8 mouse cellular contexts compared by ENCODE assay signal in genomic region chr19:47537300-47537792, GRCm38 (mm10). TPM values are rescaled to one million over a fixed set of nuclear protein-coding genes. Genes with fewer than 3 reads are reported as not detected.
A peak's percentile ranks its signal among the peaks of the same experiment; 100 is the strongest.
DNase-seq lines count a peak whose midpoint lies in the region; ATAC-seq and TF ChIP-seq lines count a peak whose summit lies in the region.

TSS of gene Stn1 (minus strand) at chr19:47537507.

- peak; percentile 43 for ATAC-seq in common myeloid progenitor, adult 5-6 weeks (replicated peaks; ENCODE audit: low read depth, poor library complexity, severe bottlenecking)
- ATAC-seq in heart, postnatal 0 days (ENCODE audit: insufficient read depth, low read depth) = peak; percentile 22

- intact Hi-C loops in left cerebral cortex, adult 2 months (cut with DNase I) = loop anchor here (2.0 to 10.0 kb wide), 2 partner anchors 41 to 197 kb away; partner anchors contain the start of genes Sfr1 and Slk
- intact Hi-C loops in left cerebral cortex, postnatal 36 days (cut with DNase I) = loop anchor here (1.0 to 2.0 kb wide), 2 partner anchors 43 to 194 kb away; partner anchors contain the start of gene Sfr1

- 4% methylated on average over 10 of the region's 10 CpGs for WGBS in heart, postnatal 0 days
- WGBS in midbrain, embryonic 10.5 days = 2% methylated on average over 10 of the region's 10 CpGs

- no peaks in the 10 kb centered on the region for H3K9me3 ChIP-seq in heart, postnatal 0 days (replicated peaks; ENCODE audit: control insufficient read depth, low read length)
- no peaks in the 10 kb centered on the region for H3K9me3 ChIP-seq in midbrain, embryonic 10.5 days (replicated peaks)

- no peak for TF ChIP-seq EP300 in heart, postnatal 0 days (IDR thresholded peaks at IDR 0.05; ENCODE audit: low read depth)

- peak within 1 kb of the TSS; percentile 78 for H3K4me2 ChIP-seq in heart, postnatal 0 days (ENCODE audit: low read depth, low read length)

- peak within 1 kb of the TSS; percentile 68 for H3K9ac ChIP-seq in heart, postnatal 0 days (replicated peaks; ENCODE audit: low read depth, low read length)

- DNase-seq in left cerebral cortex, adult 2 months (ENCODE audit: extremely low spot score in 1 of 2, low spot score in 2 of 2) = no peak
- DNase-seq in left cerebral cortex, adult 11 months (ENCODE audit: low spot score) = no peak
- DNase-seq in heart, postnatal 0 days (ENCODE audit: low spot score) = no peak
- DNase-seq in left cerebral cortex, postnatal 36 days (ENCODE audit: low spot score in 2 of 2) = no peak
- DNase-seq in midbrain, embryonic 10.5 days (ENCODE audit: low spot score) = no peak
- DNase-seq in yolk sac, embryonic 10.5 days (ENCODE audit: low spot score) = peak; percentile 18
- DNase-seq in embryo, embryonic 9.5 days (ENCODE audit: extremely low spot score) = no peak

- H3K4me3 ChIP-seq in left cerebral cortex, adult 2 months = peak within 1 kb of the TSS; percentile 63
- H3K4me3 ChIP-seq in heart, postnatal 0 days (ENCODE audit: low read depth, low read length) = peak within 1 kb of the TSS; percentile 55
- peak within 1 kb of the TSS; percentile 69 for H3K4me3 ChIP-seq in midbrain, embryonic 10.5 days

- peak within 1 kb of the TSS; percentile 88 for H3K27ac ChIP-seq in left cerebral cortex, adult 2 months
- H3K27ac ChIP-seq in heart, postnatal 0 days (ENCODE audit: low read depth) = peak within 1 kb of the TSS; percentile 99
- peak within 1 kb of the TSS; percentile 87 for H3K27ac ChIP-seq in midbrain, embryonic 10.5 days (replicated peaks)

- H3K4me1 ChIP-seq in heart, postnatal 0 days (ENCODE audit: control insufficient read depth, insufficient read depth) = peaks cover 34% of the 10 kb centered on the region
- H3K4me1 ChIP-seq in midbrain, embryonic 10.5 days = peaks cover 32% of the 10 kb centered on the region

- TF ChIP-seq CTCF in left cerebral cortex, adult 2 months (IDR thresholded peaks at IDR 0.05) = no peak
- TF ChIP-seq CTCF in heart, postnatal 0 days (IDR thresholded peaks at IDR 0.05; ENCODE audit: low read depth) = no peak

- peaks cover 5% of the 10 kb centered on the region; the same call in 1 of the 2 replicates for H3K36me3 ChIP-seq in heart, postnatal 0 days (replicated peaks; ENCODE audit: control insufficient read depth, insufficient read depth, low read length)
- peaks cover 15% of the 10 kb centered on the region for H3K36me3 ChIP-seq in midbrain, embryonic 10.5 days

- no peaks in the 10 kb centered on the region for H3K27me3 ChIP-seq in heart, postnatal 0 days (ENCODE audit: control insufficient read depth, insufficient read depth, low read length)
- H3K27me3 ChIP-seq in midbrain, embryonic 10.5 days (ENCODE audit: low read depth, poor library complexity, severe bottlenecking) = peaks cover 8% of the 10 kb centered on the region; the same call in 1 of the 2 replicates

RNA-seq across cellular contexts. Expression of gene Stn1, which starts in this region (rescaled TPM):
- 10 to 100 TPM; 23.0 to 27.5 TPM for total RNA-seq in left cerebral cortex, adult 2 months (2021)
- total RNA-seq in common myeloid progenitor, adult 5-6 weeks (2017) = 8.0 and 12.4 TPM in 2 replicates
- total RNA-seq in heart, postnatal 0 days (2014; rRNA removed; ENCODE audit: low replicate concordance) = 26.1 and 71.6 TPM in 2 replicates
- 20.1 and 21.6 TPM in 2 replicates for polyA plus RNA-seq in heart, postnatal 0 days (2015; fragmentation: Nextera tagmentation; extraction: Ambion mirVana)
- total RNA-seq in left cerebral cortex, postnatal 36 days (2021) = 10 to 100 TPM; 23.9 to 30.8 TPM
- polyA plus RNA-seq in midbrain, embryonic 10.5 days (2016; fragmentation: Nextera tagmentation; extraction: Ambion mirVana) = 52.5 and 63.4 TPM in 2 replicates
